Mouse (Mus musculus): ENCODE measurements at regions not wholly inside any gene's neighbourhood (a gene's known extent, or its start where the extent isn't known, plus 50 kb on each side); places are given as distances from the start of the nearest gene placed in this dataset.

- TF ChIP-seq CTCF (IDR thresholded peaks at IDR 0.05; ENCODE audit: low read depth, low read length) (no peak), GATA1 (IDR thresholded peaks at IDR 0.05; ENCODE audit: borderline replicate concordance, low read length) (no peak), TAL1 (conservative IDR thresholded peaks at IDR 0.05; ENCODE audit: low read depth, low read length) (no peak), POLR2AphosphoS5 (IDR thresholded peaks at IDR 0.05; ENCODE audit: insufficient replicate concordance, low read depth, low read length) (no peak)
Measured at GRCm38 (mm10) chrX:99689761-99690160, 131.1 kb upstream of the Tmem28 start.
